Mouse (Mus musculus) megakaryocyte, embryonic 14.5 days (primary cell): ENCODE measurements around the gene Gm7168.

Experiments
- FLI1 ChIP-seq: IDR thresholded peaks from 2 replicates; pipeline ENCODE4 v1.6.1; 2012; ENCODE audit warnings: low read length, inconsistent platforms, mixed read lengths
- GATA1 ChIP-seq: IDR thresholded peaks from 3 replicates; pipeline ENCODE4 v1.6.1; 2012; ENCODE audit warnings: mixed read lengths, low read length, inconsistent platforms, borderline replicate concordance

DNA sequence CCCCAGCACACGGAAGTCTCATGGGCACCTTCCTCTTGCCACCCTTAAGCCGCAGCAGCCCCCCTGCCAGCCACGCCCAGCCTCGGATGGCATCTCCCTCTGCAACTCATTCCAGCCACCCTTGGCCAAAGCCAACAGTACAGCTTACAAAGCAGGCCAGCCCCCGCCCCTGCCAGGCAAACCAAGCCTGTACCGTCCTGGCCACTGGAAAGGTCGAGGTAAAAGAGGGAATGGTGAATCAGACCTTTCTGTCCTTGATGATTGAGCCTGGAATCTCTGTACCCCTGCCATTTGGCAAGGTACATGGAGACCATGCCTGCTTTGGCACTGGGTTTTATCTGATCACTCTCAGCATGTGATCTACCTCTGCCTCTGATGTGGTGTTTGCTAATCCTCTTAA lies 48.9 kb upstream of the Gm7168 start:
- TF ChIP-seq GATA1, result no peak
- TF ChIP-seq FLI1, result no peak
